Mouse (Mus musculus) stomach, embryonic 16.5 days (tissue): ENCODE measurements at regions not wholly inside any gene's neighbourhood (a gene's known extent, or its start where the extent isn't known, plus 50 kb on each side); places are given as distances from the start of the nearest gene placed in this dataset.

ENCODE experiments used
- ATAC-seq: fragments of 200-750 bp; cut with Nextera tagmentation; 2 replicates; pipeline ENCODE4 v1.8.0; 2017; ENCODE audit warnings: moderate number of reproducible peaks, moderate TSS enrichment; ENCODE audit not compliant: insufficient read depth, low FRiP score
- H3K27ac ChIP-seq: fragments of 300-500 bp; sonication (generic); 2 replicates; pipeline ENCODE4 v1.5.1; 2014; ENCODE audit warnings: low read length
- H3K27me3 ChIP-seq: fragments of 300-500 bp; sonication (generic); 2 replicates; pipeline ENCODE4 v1.6.1; 2014; ENCODE audit warnings: low read length, control low read depth, mixed read lengths; ENCODE audit not compliant: control insufficient read depth, insufficient read depth
- H3K36me3 ChIP-seq: fragments of 300-500 bp; sonication (generic); 2 replicates; pipeline ENCODE4 v1.6.1; 2014; ENCODE audit warnings: low read length; ENCODE audit not compliant: control insufficient read depth, insufficient read depth
- H3K4me1 ChIP-seq: fragments of 300-500 bp; sonication (generic); 2 replicates; pipeline ENCODE4 v1.6.1; 2014; ENCODE audit warnings: low read length, control low read depth, mixed read lengths; ENCODE audit not compliant: control insufficient read depth, insufficient read depth
- H3K4me2 ChIP-seq: fragments of 300-500 bp; sonication (generic); 2 replicates; pipeline ENCODE4 v1.6.1; 2014; ENCODE audit warnings: low read depth, low read length, mixed read lengths
- H3K4me3 ChIP-seq: fragments of 300-500 bp; sonication (generic); replicated peaks from 2 replicates; pipeline ENCODE4 v1.5.1; 2014; ENCODE audit warnings: mild to moderate bottlenecking, low read length
- H3K9ac ChIP-seq: fragments of 300-500 bp; sonication (generic); 2 replicates; pipeline ENCODE4 v1.6.1; 2014; ENCODE audit warnings: low read length
- H3K9me3 ChIP-seq: fragments of 300-500 bp; sonication (generic); replicated peaks from 2 replicates; pipeline ENCODE4 v1.6.1; 2016; ENCODE audit warnings: low read length, control low read depth; ENCODE audit not compliant: control insufficient read depth
- WGBS: fragments of 180-500 bp; shearing (Covaris S2); extraction: QIAGEN DNeasy Blood & Tissue Kit; methylation state at CpG from one replicate; pipeline ENCODE4 v1.1.7; 2014; 5-methylcytosine and 5-hydroxymethylcytosine counted together

- Histone ChIP-seq H3K4me3 (no peak overlapping the region), H3K4me1 (no peaks in the 10 kb centered on the region), H3K9me3 (no peaks in the 10 kb centered on the region), H3K27me3 (no peaks in the 10 kb centered on the region), H3K4me2 (no peak overlapping the region), H3K9ac (no peak overlapping the region), H3K27ac (no peak overlapping the region), H3K36me3 (no peaks in the 10 kb centered on the region)
- ATAC-seq: no peak
- WGBS: 74% methylated on average over 2 of the region's 2 CpGs
These were observed 277.6 kb downstream of the Cdh9 start for GRCm38 (mm10) chr15:17006139-17006538.

GRCm38 (mm10) chr15:17007811-17008210 lies 279.3 kb downstream of the Cdh9 start:
- Histone ChIP-seq H3K4me2 (no peak overlapping the region), H3K9me3 (no peaks in the 10 kb centered on the region), H3K36me3 (no peaks in the 10 kb centered on the region), H3K27me3 (no peaks in the 10 kb centered on the region), H3K9ac (no peak overlapping the region), H3K4me3 (no peak overlapping the region), H3K27ac (no peak overlapping the region), H3K4me1 (no peaks in the 10 kb centered on the region)
- 84% methylated on average over 4 of the region's 4 CpGs for WGBS
- no peak for ATAC-seq

GRCm38 (mm10) chr15:17048867-17049628 lies 320.5 kb downstream of the Cdh9 start:
- no peaks in the 10 kb centered on the region for H3K9me3 ChIP-seq
- H3K27me3 ChIP-seq: no peaks in the 10 kb centered on the region
- WGBS: 57% methylated on average over 2 of the region's 2 CpGs
- H3K36me3 ChIP-seq: no peaks in the 10 kb centered on the region
- no peaks in the 10 kb centered on the region for H3K4me1 ChIP-seq
- H3K4me3 ChIP-seq: no peak overlapping the region
- no peak overlapping the region for H3K9ac ChIP-seq
- H3K4me2 ChIP-seq: no peak overlapping the region
- H3K27ac ChIP-seq: no peak overlapping the region
- ATAC-seq: no peak

- Histone ChIP-seq H3K27me3 (no peaks in the 10 kb centered on the region), H3K9ac (no peak overlapping the region), H3K4me1 (no peaks in the 10 kb centered on the region), H3K27ac (no peak overlapping the region), H3K4me3 (no peak overlapping the region), H3K36me3 (no peaks in the 10 kb centered on the region), H3K4me2 (no peak overlapping the region), H3K9me3 (no peaks in the 10 kb centered on the region)
- WGBS: 77% methylated on average over 4 of the region's 4 CpGs
- no peak for ATAC-seq
These were observed 341.2 kb downstream of the Cdh9 start for GRCm38 (mm10) chr15:17069772-17070171.

- Histone ChIP-seq H3K4me2 (no peak overlapping the region), H3K9me3 (no peaks in the 10 kb centered on the region), H3K27ac (no peak overlapping the region), H3K4me1 (no peaks in the 10 kb centered on the region), H3K36me3 (no peaks in the 10 kb centered on the region), H3K4me3 (no peak overlapping the region), H3K27me3 (no peaks in the 10 kb centered on the region), H3K9ac (no peak overlapping the region)
- no peak for ATAC-seq
- 65% methylated on average over 2 of the region's 2 CpGs for WGBS
These were observed 355.5 kb downstream of the Cdh9 start for GRCm38 (mm10) chr15:17084030-17084429.

GRCm38 (mm10) chr15:17088644-17089228 lies 360.2 kb downstream of the Cdh9 start:
- Histone ChIP-seq H3K9ac (no peak overlapping the region), H3K27ac (no peak overlapping the region), H3K9me3 (no peaks in the 10 kb centered on the region), H3K4me1 (no peaks in the 10 kb centered on the region), H3K4me3 (no peak overlapping the region), H3K36me3 (no peaks in the 10 kb centered on the region), H3K27me3 (no peaks in the 10 kb centered on the region), H3K4me2 (no peak overlapping the region)
- no peak for ATAC-seq
- 83% methylated on average over 5 of the region's 5 CpGs for WGBS

- no peaks in the 10 kb centered on the region for H3K27me3 ChIP-seq
- ATAC-seq: no peak
- no peaks in the 10 kb centered on the region for H3K9me3 ChIP-seq
- H3K4me3 ChIP-seq: no peak overlapping the region
- H3K9ac ChIP-seq: no peak overlapping the region
- no peak overlapping the region for H3K27ac ChIP-seq
- no peaks in the 10 kb centered on the region for H3K4me1 ChIP-seq
- WGBS: 4% methylated on average over 4 of the region's 4 CpGs
- no peak overlapping the region for H3K4me2 ChIP-seq
- H3K36me3 ChIP-seq: no peaks in the 10 kb centered on the region
These were observed 370.4 kb downstream of the Cdh9 start for GRCm38 (mm10) chr15:17098927-17099326.

- no peaks in the 10 kb centered on the region for H3K27me3 ChIP-seq
- no peaks in the 10 kb centered on the region for H3K4me1 ChIP-seq
- no peak overlapping the region for H3K27ac ChIP-seq
- no peaks in the 10 kb centered on the region for H3K36me3 ChIP-seq
- 63% methylated on average over 3 of the region's 3 CpGs for WGBS
- H3K4me2 ChIP-seq: no peak overlapping the region
- H3K9ac ChIP-seq: no peak overlapping the region
- H3K4me3 ChIP-seq: no peak overlapping the region
- ATAC-seq: no peak
- H3K9me3 ChIP-seq: no peaks in the 10 kb centered on the region
These were observed 372.6 kb downstream of the Cdh9 start for GRCm38 (mm10) chr15:17101182-17101581.

- H3K36me3 ChIP-seq: no peaks in the 10 kb centered on the region
- no peak overlapping the region for H3K9ac ChIP-seq
- H3K4me1 ChIP-seq: no peaks in the 10 kb centered on the region
- H3K4me3 ChIP-seq: no peak overlapping the region
- 17% methylated on average over 1 of the region's 1 CpGs for WGBS
- H3K4me2 ChIP-seq: no peak overlapping the region
- no peak overlapping the region for H3K27ac ChIP-seq
- no peak for ATAC-seq
- no peaks in the 10 kb centered on the region for H3K27me3 ChIP-seq
- no peaks in the 10 kb centered on the region for H3K9me3 ChIP-seq
These were observed 407.2 kb downstream of the Cdh9 start for GRCm38 (mm10) chr15:17135721-17136120.
